ENCODE assay signal across 8 mouse cellular contexts in genomic region chr15:97907801-97908751, GRCm38 (mm10). TPM values are rescaled to one million over a fixed set of nuclear protein-coding genes. Genes with fewer than 3 reads are reported as not detected.
A peak's percentile ranks its signal among the peaks of the same experiment; 100 is the strongest.
DNase-seq lines count a peak whose midpoint lies in the region; ATAC-seq lines count a peak whose summit lies in the region.

No protein-coding gene starts in this region.

- under 1% methylated on average over 58 of the region's 59 CpGs for WGBS in embryonic facial prominence, embryonic 14.5 days
- 2% methylated on average over 59 of the region's 59 CpGs for WGBS in heart, embryonic 16.5 days

- H3K9me3 ChIP-seq in embryonic facial prominence, embryonic 14.5 days (ENCODE audit: control insufficient read depth, low read length): no peaks in the 10 kb centered on the region
- no peaks in the 10 kb centered on the region for H3K9me3 ChIP-seq in heart, embryonic 16.5 days (replicated peaks; ENCODE audit: control insufficient read depth, low read length)

- intact Hi-C loops in left cerebral cortex, postnatal 25 days (cut with DNase I): no loop called here

- peak overlapping the region; percentile 58 for H3K9ac ChIP-seq in embryonic facial prominence, embryonic 14.5 days (ENCODE audit: low read depth, low read length)
- peak overlapping the region; percentile 65 for H3K9ac ChIP-seq in heart, embryonic 16.5 days (ENCODE audit: low read length)

- DNase-seq in 416B (ENCODE audit: low read depth) (peak; percentile 85), WW6 (ENCODE audit: low read depth, low spot score) (peak; percentile 39)
- DNase-seq in embryonic facial prominence, embryonic 14.5 days (ENCODE audit: low spot score): peak; percentile 78
- peak; percentile 75 to 88 for DNase-seq in kidney, postnatal 36 days
- peak; percentile 56 for DNase-seq in mesoderm, embryonic 11.5 days (ENCODE audit: low read depth, low spot score)
- peak; percentile 61 to 74 for DNase-seq in spleen, postnatal 10 days (ENCODE audit: low spot score in 2 of 2)
- DNase-seq in left cerebral cortex, postnatal 25 days (ENCODE audit: low spot score in 2 of 2): no peak

- peak overlapping the region; percentile 49 for H3K4me3 ChIP-seq in embryonic facial prominence, embryonic 14.5 days (ENCODE audit: low read depth, low read length)
- peak overlapping the region; percentile 67 for H3K4me3 ChIP-seq in heart, embryonic 16.5 days (ENCODE audit: low read length)

- H3K36me3 ChIP-seq in embryonic facial prominence, embryonic 14.5 days (ENCODE audit: control insufficient read depth, insufficient read depth, low read length): no peaks in the 10 kb centered on the region
- no peaks in the 10 kb centered on the region for H3K36me3 ChIP-seq in heart, embryonic 16.5 days (ENCODE audit: control insufficient read depth, insufficient read depth)

- no peak overlapping the region for H3K27ac ChIP-seq in embryonic facial prominence, embryonic 14.5 days (replicated peaks; ENCODE audit: low read depth, low read length)
- no peak overlapping the region for H3K27ac ChIP-seq in heart, embryonic 16.5 days (ENCODE audit: low read length)

- peak overlapping the region; percentile 92 for H3K4me2 ChIP-seq in embryonic facial prominence, embryonic 14.5 days (ENCODE audit: low read depth, low read length)
- peak overlapping the region; percentile 80 for H3K4me2 ChIP-seq in heart, embryonic 16.5 days (ENCODE audit: low read depth, low read length)

- peak; percentile 88 for ATAC-seq in embryonic facial prominence, embryonic 14.5 days (ENCODE audit: low read depth)
- peak; percentile 83 for ATAC-seq in heart, embryonic 16.5 days (replicated peaks; ENCODE audit: extremely low read depth, insufficient read depth, low FRiP score)

- H3K27me3 ChIP-seq in embryonic facial prominence, embryonic 14.5 days (replicated peaks; ENCODE audit: control insufficient read depth, insufficient read depth, low read length): peaks cover 16% of the 10 kb centered on the region
- H3K27me3 ChIP-seq in heart, embryonic 16.5 days (ENCODE audit: control insufficient read depth, insufficient read depth, low read length): peaks cover 31% of the 10 kb centered on the region

- H3K4me1 ChIP-seq in embryonic facial prominence, embryonic 14.5 days (ENCODE audit: control insufficient read depth, insufficient read depth, low read length): peaks cover 11% of the 10 kb centered on the region
- H3K4me1 ChIP-seq in heart, embryonic 16.5 days (ENCODE audit: control insufficient read depth, insufficient read depth, low read length): peaks cover 13% of the 10 kb centered on the region

RNA-seq across cellular contexts. Expression of gene Vdr, which starts 2.4 kb away (rescaled TPM):
- polyA plus RNA-seq in embryonic facial prominence, embryonic 14.5 days (2014; fragmentation: Nextera tagmentation; extraction: Ambion mirVana): 2.9 and 3.6 TPM in 2 replicates
- polyA plus RNA-seq in heart, embryonic 16.5 days (2015; fragmentation: Nextera tagmentation; extraction: Ambion mirVana): 1.1 and 1.5 TPM in 2 replicates
- total RNA-seq in left cerebral cortex, postnatal 25 days (2021): under 1 TPM; 0.16 to 0.82 TPM

RNA-seq across cellular contexts. Expression of gene Tmem106c, which starts 55.9 kb away (rescaled TPM):
- 47.2 and 51.6 TPM in 2 replicates for polyA plus RNA-seq in embryonic facial prominence, embryonic 14.5 days (2014; fragmentation: Nextera tagmentation; extraction: Ambion mirVana)
- 37.7 and 38.0 TPM in 2 replicates for polyA plus RNA-seq in heart, embryonic 16.5 days (2015; fragmentation: Nextera tagmentation; extraction: Ambion mirVana)
- total RNA-seq in left cerebral cortex, postnatal 25 days (2021): 10 to 100 TPM; 22.9 to 24.2 TPM

Comparison
In these comparisons a context has a peak if more than half of its experiments do, and no peak if none do; other contexts are left out.
1. DNase-seq: peak in 416B (single experiment), WW6 (single experiment), embryonic facial prominence, embryonic 14.5 days (single experiment), kidney, postnatal 36 days (2 of 2), mesoderm, embryonic 11.5 days (single experiment) and spleen, postnatal 10 days (2 of 2); none in left cerebral cortex, postnatal 25 days (0 of 2).